Comparison of ENCODE assay signal across 20 mouse cellular contexts in genomic region chr4:26508004-26508403, GRCm38 (mm10).
"Had no signal": no experiment of that assay in that cellular context is flagged by ENCODE, and none has a peak within 500 bp of the region (broad histone marks: within the 10 kb centered on the region; RNA-seq: fewer than 3 reads in every experiment).

No protein-coding gene starts in this region.

- DNase-seq: lung, adult 2 months; lung, postnatal 14 days; lung, postnatal 36 days; retina, postnatal 1 day; right cerebral cortex, adult 18-20 months; right cerebral cortex, postnatal 25 days; right cerebral cortex, postnatal 4 days; spleen, adult 18-20 months; thymus, adult 18-20 months; thymus, postnatal 14 days; thymus, postnatal 36 days had no signal

- H3K4me3 ChIP-seq: lung, embryonic 15.5 days; megakaryocyte, embryonic 14.5 days; midbrain, embryonic 13.5 days; midbrain, embryonic 15.5 days; neural tube, embryonic 13.5 days; neural tube, embryonic 15.5 days had no signal

- ATAC-seq: lung, postnatal 0 days; midbrain, embryonic 13.5 days; midbrain, embryonic 15.5 days had no signal

- H3K4me1 ChIP-seq: lung, embryonic 15.5 days; megakaryocyte, embryonic 14.5 days; midbrain, embryonic 13.5 days; midbrain, embryonic 15.5 days; neural tube, embryonic 13.5 days; neural tube, embryonic 15.5 days had no signal

- H3K9ac ChIP-seq: lung, embryonic 15.5 days; midbrain, embryonic 13.5 days; midbrain, embryonic 15.5 days; neural tube, embryonic 13.5 days; neural tube, embryonic 15.5 days had no signal

- H3K4me2 ChIP-seq: lung, embryonic 15.5 days; midbrain, embryonic 11.5 days; midbrain, embryonic 13.5 days; midbrain, embryonic 15.5 days; neural tube, embryonic 13.5 days; neural tube, embryonic 15.5 days had no signal

- H3K36me3 ChIP-seq: lung, embryonic 15.5 days; midbrain, embryonic 13.5 days; midbrain, embryonic 15.5 days; neural tube, embryonic 13.5 days; neural tube, embryonic 15.5 days had no signal

- H3K9me3 ChIP-seq: lung, embryonic 15.5 days; megakaryocyte, embryonic 14.5 days; midbrain, embryonic 13.5 days; midbrain, embryonic 15.5 days; neural tube, embryonic 13.5 days; neural tube, embryonic 15.5 days had no signal

- H3K27me3 ChIP-seq: lung, embryonic 15.5 days; megakaryocyte, embryonic 14.5 days; midbrain, embryonic 13.5 days; midbrain, embryonic 15.5 days; neural tube, embryonic 13.5 days; neural tube, embryonic 15.5 days had no signal

- H3K27ac ChIP-seq: lung, embryonic 15.5 days; macrophage; midbrain, embryonic 13.5 days; midbrain, embryonic 15.5 days; neural tube, embryonic 13.5 days; neural tube, embryonic 15.5 days had no signal
